Mouse (Mus musculus) brain, adult 10 weeks (tissue): ENCODE measurements around the gene Ranbp2. TPM values are rescaled to one million over a fixed set of nuclear protein-coding genes. Genes with fewer than 3 reads are reported as not detected.

ENCODE experiments used
- polyA plus RNA-seq: library from polyadenylated mRNA; stranded (reverse); fragments of 350-450 nt; fragmentation: Illumina TruSeq; extraction: RNeasy Lipid Tissue Mini Kit (QIAGEN cat#74804); gene quantifications from one replicate; pipeline ENCODE4 v1.2.3, GENCODE M21; 2015; ENCODE audit warnings: low read depth, low replicate concordance

Gene Ranbp2
- 38.4 TPM for polyA plus RNA-seq

GRCm38 (mm10) chr10:58446384-58447279 is at the start of gene Ranbp2:
TSS of gene Ranbp2 (plus strand) at chr10:58446920.

DNA sequence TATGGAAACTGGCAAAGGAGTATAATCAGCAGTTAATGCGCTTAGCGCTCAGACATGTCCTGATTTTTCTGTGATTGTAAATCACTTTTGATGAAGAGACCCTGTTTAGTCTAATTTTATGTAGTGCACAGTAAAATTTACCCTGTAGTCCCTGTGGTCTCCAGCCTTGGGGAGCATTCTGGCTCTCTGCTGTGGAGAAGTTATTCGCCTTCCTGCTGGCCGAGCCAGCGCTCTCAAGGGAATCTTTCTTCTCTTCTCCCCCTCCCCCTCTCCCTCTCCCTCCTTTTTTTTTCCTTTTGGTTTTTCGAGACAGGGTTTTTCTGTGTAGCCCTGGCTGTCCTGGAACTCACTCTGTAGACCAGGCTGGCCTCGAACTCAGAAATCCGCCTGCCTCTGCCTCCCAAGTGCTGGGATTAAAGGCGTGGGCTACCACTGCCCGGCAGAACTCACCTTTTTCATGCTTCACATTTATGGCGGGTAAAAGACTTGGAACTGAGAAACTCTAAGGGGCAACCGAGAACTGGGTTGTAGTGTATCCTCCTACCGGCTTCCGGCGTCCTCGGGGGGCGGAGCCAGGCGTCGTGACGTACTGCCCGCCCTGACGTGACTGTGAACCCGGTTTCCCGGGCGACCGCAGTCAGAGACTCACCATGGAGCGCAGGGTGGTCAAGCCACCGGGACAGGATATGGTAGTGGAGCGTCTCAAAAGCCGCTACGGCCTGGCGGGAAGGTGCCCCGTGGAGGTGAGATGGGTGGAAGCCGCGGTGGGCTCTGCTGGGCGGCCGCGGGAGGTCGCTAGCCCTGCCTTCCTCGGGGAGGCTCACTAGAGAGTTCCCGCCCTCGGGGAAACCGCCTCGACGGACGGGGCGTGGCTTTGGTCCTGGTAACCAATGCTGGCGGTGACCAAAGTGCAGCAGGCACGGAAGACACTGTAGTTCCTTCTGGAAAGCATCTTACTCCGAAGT is 50.9 kb downstream of the Ranbp2 start, which contains the start of gene Ccdc138:
Ccdc138 (plus strand) TSS at position 629 of the 965 bp plus-strand sequence.

Other genes starting within 250 kb of the Ranbp2 start
- not detected for gene AW822073, start 222.0 kb upstream of the Ranbp2 start, polyA plus RNA-seq
- not detected for gene Duxf3, start 214.2 kb upstream of the Ranbp2 start, polyA plus RNA-seq
- not detected for gene Gm4981, start 210.2 kb upstream of the Ranbp2 start, polyA plus RNA-seq
- 42.3 TPM for gene Gcc2, start 191.4 kb upstream of the Ranbp2 start, polyA plus RNA-seq
- 23.2 TPM for gene Lims1, start 123.5 kb upstream of the Ranbp2 start, polyA plus RNA-seq
- gene Ccdc138, start 51.0 kb downstream of the Ranbp2 start, polyA plus RNA-seq: 3.6 TPM
- 0.24 TPM for gene Edar, start 228.7 kb downstream of the Ranbp2 start, polyA plus RNA-seq